Mouse (Mus musculus) bone marrow, adult 2 months (tissue): ENCODE results near the gene Olfr205.

Experiments
- CTCF ChIP-seq: fragments of 200-500 bp; IDR thresholded peaks from 2 replicates; pipeline ENCODE4 v1.5.1; 2011; ENCODE audit warnings: low read length, control low read depth; ENCODE audit not compliant: control insufficient read depth, insufficient read depth
- POLR2A ChIP-seq: fragments of 200-500 bp; IDR thresholded peaks from 2 replicates; pipeline ENCODE4 v1.6.1; 2011; ENCODE audit warnings: low read depth, mild to moderate bottlenecking, control low read depth, low read length, borderline replicate concordance; ENCODE audit not compliant: control insufficient read depth

- TF ChIP-seq CTCF: no peak
- no peak for TF ChIP-seq POLR2A
These were observed 50.4 kb downstream of the Olfr205 start for GRCm38 (mm10) chr16:59280542-59280941.
